Mouse (Mus musculus) A20 (cell line): ENCODE measurements around the gene Synj2.

Source experiments
- DNase-seq: peaks from one replicate; pipeline ENCODE4 v3.0.0-alpha.2; 2011; ENCODE audit warnings: low read depth, low spot score

Gene Synj2

DNA sequence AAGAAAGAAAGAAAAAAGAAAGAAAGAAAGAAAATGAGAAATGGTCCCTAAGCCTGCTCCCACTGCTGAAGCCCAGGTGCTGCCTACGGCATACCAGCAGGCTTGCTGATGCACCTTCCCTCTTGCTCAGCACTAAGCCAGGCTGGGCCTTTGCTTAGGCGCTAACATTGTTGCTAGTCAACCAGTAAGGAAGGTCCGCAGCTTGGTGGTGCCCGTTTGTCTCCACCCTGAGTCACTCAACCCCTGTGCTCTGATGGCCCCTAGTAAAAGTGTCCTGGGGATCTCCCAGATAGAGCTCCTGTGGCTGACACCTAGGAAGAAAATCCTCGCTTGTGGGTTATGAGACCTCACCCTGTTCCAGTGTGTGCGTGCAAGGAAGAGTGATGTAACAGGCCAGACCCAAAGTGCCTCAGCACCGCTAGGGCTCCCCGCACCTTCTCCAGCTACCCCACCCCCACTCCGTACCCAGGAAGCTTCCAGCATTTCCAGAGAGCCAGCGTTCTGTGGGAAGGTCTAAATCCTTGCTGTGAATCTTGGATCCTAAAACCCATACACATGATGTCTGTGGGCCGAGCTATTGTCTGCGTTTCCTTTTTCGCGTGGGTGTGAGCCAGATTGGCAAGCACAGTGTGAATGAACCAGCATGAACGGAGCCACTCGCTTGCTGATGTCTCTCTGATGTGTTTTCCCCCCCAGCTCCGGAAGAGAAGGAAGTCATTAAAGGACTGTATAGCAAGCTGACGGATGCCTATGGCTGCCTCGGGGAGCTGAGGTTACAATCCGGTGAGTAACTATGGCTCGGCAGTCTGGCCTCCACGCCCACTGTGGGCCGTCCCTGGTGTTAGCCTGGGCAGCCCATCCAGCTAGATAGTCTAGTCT is 34.3 kb downstream of the Synj2 start:
- DNase-seq = no peak

DNA sequence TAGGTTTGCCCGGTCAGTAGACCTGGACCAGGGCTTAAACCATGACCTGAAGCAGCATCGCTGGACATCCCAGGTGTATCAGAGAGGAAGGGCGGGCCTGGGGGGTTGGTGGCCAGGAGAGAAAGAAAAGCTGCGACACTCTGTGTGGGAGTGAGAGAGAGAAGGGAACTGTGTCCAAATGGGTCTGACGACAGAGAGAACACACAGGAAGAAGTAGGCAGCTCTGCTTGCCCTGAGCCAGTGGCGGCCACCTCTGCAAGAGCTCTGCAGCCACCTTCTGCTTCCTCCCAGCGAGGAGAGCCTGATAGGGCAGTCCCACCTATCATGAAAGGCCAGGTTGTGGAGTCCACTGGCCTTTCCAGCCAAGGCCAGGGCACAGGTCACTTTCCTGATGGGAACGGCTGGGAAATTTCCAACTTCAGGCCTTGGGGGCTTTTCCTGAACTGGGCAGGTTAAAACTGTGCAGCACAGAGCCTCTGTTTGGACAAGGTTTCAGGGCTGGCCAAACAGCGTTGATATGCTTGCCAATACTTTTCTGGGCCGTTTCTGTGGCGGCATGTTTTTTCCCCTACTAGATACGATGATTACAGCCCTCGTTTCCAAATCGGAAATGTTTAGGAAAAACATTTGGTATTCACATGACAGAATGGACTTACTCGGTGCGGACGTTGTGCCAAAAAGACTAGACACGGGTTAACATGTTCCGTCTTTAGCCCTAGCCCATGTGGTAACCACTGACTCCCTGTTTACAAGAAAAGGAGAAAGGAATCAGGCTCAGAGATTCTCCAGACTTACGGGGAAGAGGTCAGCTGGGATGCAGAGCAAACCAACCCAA is 35.4 kb downstream of the Synj2 start:
- no peak for DNase-seq

DNA sequence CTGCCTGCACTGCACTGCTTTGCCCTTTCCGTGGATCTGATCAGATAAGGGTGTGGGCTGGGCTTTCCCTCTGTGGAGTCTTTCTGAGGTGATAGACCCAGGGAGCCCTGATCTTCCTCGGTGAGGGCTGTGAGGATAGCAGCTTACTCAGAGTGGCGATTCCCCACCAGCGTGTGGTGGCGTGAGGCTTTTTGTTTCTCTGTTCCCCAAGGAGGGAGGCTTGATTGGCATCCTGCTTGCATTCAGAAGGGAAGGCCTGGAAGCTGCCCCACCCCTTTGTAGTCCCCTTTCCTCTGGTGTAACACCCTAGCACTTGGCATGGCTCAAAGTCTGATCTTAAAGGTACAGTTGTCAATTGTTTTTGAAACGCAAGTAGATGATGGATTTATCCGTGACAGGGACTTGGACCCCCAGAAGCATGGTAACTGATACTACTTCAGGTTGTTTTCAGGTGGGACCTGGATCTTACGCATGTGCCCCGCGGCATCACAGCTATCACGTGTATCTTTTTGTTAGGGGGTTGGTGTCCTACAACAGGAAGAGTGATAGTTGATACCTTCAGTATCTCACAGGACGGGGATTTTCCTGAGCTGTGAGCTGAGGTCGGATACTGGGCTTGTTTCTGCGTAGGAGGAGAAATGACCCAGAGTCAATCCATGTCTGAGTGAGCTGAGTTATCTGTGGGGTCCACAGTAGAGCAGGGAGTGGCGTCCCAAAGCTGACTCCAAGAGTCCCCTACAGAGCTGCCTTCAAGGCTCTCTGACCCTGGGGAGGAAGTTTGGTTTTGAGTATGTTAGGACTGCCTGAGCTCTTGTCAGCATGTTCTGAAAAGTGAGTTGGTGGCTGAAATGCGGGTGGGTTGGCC is 36.2 kb downstream of the Synj2 start:
- no peak for DNase-seq

DNA sequence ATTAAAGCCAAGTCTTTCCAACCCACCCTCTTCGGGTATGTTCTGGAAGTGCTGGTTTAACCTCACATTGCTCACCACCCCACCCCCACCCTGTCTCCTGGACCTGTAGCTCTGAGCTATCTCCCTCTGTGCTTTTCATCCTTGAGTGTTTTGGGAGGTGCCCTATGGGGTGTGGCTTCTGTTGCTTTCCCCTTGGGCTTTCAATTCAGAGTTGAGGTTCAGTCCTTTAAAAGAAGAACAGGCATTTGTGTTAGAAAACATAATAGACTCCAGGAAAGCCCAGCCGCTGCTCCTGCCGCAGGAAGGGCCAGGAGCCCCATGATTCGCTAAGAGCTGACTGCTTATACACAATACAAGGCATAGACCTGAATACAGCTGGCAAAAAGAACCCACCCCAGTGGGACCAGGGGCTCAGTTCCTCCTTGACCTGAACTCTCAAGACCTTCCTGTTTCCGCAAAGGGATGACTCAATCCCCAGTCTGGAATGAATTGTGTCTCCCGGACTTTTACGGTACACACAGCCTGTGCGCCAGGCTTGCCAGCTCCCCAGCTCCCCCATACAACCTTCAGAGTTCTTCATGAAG is 36.9 kb downstream of the Synj2 start:
- DNase-seq = no peak

DNA sequence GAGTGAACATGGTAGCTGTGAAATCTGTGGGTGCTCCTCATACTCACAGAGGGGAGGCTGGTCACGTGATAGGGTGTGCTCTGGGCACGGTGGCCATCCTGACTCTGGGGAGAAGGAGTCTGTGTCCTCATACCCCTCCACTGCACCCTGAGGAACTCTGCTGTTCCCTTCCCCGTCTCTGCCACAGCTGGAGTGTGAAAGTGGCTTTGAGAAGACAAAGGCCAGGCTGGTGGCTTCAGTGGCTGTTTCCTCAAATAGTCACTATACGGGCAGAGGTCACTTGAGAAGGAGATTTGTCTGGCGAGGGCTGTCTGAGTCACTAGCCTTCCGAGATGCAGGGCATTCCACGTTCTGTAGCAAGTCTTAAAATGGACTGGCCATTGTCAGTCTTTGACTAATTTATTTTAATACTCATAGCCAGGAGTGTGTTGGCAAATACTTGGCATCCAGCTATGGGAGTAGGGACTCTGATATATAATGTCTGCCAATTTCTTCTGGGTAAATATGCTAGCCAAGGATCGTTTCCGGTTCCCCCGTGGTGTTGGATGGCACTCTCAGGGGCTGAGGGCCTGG is 37.5 kb downstream of the Synj2 start:
- DNase-seq = no peak

DNA sequence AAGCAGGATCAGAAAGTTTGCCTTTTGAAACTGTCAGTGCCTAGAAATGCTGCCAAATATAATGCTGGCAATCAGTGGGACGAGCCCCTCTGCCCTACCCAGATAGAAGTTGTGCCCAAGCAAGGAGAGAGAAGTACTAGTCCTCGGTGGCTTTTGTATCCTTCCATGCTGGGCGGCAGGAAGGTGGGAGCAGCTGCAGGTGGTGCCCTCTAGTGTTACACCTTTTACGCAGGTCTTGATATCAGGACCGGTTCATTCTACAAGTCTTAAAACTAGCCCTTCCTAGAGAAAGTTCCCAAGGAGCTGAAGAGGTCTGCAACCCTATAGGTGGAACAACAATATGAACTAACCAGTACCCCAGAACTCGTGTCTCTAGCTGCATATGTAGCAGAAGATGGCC is 39.8 kb downstream of the Synj2 start:
- peak; percentile 38 for DNase-seq

DNA sequence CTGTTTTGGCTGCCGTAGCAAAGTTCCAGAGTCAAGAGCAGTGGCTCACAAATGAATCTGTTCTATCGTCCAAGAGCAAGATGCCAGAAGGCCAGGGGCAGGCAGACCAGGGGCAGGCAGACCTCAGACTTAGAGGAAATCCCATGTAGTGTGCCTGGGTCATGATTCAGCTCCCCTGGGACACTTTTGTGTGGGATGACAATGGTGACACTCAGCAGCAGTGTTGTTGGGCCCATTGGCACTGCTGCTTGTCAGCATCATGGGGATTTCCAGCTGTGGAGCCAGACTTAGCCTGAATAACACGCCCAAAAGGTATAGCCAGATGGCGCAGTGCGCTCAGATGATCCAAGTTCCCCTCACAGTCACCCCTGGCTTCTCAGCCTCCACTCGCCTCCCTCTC is 42.1 kb downstream of the Synj2 start:
- DNase-seq = no peak

DNA sequence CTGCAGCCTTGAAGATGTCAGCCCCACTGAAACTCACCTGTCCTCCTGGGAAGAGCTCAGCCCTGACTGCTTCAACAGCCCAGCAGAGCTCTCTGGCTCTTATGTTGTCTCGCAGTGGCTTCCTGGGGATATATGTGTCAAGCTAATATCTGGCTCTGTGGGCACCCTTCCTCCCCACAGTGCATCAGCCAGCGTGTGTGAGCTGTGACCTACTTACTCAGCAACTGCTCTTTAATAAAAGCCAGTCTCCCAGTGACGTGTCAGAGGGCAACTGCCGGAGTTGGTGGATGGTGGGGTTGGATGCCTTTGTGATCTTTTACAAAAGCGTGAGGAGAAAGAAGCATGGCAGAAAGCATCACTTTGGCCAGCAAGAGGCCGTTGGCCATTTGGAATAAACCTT is 42.8 kb downstream of the Synj2 start:
- no peak for DNase-seq

DNA sequence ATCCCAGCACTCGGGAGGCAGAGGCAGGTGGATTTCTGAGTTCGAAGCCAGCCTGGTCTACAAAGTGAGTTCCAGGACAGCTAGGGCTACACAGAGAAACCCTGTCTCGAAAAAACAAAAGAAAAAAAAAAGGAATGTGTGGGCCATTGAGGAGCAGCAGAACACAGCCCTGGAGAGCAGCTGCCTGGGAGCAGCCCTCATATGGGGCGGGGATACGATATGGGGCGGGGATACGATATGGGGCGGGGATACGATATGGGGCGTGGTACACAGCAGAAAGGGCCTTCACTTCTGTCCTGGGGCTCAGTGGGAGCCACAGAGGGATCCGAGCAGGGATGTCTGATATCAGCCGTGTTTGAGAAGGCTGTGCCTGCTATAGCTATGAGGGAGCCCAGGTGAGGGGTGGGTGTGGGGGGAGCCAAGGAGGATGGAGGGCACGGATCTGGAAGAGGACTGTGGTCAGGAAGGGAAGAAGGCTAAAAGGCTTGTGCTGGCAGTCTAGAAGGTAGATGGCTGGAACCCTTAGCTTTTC is 43.7 kb downstream of the Synj2 start:
- DNase-seq = no peak

DNA sequence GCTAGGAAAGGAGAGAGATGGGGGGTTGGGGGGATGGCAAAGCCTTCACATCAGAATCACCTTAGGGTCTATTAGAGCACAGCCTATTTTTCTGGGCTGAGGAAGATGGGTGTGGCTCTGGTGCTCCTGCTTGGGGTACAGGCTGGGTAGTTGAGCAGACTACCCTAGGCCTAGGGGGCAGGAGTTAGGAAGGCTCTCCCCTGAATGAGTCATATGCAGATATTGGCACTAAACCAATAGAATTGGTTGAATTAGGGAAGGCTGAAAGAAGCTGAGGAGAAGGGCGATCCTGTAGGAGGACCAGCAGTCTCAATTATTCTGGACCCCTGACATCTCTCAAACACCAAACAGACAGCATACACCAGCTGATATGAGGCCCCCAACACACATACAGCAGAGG is 44.2 kb downstream of the Synj2 start:
- DNase-seq = no peak

DNA sequence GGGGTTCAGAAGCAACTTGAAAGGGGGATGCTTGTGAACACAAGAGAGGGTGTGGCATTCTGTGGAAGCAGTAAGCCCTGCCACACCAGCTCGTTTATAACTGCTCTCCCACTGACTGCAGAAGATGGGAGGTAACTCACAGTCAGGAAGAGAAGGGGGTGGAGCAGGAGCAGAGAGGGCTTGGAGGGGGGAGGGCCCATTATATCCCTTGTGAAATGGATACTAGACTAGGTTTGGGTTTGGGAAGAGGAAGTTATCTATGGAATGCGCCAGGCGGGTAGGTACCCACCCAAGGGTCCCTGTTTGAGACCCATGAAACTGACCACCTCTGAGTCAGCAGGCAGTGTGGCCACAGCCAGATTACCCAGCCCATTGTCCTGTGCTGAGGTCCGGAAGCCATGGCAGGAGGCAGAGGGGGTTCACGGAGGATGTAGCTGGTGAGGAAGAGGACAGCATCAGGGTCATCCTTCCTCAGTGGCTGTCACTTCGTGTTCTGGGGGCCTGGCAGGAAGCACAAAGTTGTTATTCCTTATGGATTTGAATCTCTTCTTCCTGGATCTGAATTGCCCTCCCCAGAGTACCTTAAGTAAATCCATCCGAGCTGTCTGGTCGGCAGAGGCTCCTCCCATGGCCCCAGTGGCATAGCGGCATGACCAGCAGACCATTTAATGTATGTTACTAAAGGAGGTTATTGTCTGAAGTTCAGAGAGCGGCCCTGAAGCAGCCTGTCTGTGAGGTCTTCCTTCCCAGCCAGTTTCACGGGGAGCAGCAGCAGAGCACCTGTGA is 46.4 kb downstream of the Synj2 start:
- DNase-seq = no peak

DNA sequence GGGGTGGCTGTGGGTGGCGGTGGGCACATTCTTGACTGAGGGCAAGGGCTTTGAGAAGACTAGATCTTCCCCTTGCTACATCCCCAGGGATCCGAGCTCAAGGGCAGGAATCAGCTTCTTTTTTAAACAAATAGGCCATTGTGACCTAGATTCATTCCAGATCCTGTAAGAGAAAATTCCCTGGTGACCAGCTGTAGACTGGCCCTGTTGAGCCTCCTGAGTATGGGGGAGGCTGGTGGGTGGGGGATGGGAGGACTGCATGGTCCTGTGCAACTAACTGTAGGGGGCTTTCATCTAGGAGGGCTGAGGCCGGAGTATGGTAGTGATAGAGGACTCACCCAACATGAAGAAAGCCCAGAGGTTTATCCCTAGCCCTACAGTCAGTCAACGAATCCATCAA is 47.0 kb downstream of the Synj2 start:
- no peak for DNase-seq

DNA sequence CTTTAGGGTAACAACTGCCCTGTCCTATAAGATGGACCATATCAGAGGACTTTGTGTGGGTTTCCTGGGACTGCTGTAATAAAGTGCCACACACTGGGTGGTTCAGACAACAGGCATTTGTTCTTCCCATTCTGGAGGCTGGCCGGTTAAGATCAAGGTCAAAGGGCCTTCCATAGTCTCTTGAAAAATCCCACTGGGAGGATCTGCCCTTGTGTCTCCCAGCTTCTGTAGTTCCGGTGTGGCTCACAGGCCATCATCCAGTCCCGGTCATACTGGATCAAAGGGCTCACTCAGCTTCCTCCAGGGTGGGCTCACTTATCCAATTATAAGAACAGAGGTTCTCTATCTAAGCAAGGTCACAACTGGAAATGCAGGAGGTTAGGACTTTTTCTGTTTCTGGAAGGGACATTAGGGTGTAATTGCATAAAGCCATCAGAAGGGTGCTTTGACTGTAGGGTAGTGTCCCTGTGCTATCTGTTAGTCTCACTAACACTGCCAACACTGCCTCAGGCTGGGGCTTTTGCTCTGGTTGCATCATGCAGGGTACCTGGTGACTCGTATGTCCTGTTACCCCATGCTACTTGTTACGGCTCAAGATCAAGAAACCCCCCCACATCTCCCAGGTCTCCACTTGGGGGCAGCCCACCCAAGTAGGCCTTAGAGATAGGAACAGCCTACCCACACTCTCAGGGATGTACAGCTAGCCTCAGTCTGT is 51.9 kb downstream of the Synj2 start:
- no peak for DNase-seq

DNA sequence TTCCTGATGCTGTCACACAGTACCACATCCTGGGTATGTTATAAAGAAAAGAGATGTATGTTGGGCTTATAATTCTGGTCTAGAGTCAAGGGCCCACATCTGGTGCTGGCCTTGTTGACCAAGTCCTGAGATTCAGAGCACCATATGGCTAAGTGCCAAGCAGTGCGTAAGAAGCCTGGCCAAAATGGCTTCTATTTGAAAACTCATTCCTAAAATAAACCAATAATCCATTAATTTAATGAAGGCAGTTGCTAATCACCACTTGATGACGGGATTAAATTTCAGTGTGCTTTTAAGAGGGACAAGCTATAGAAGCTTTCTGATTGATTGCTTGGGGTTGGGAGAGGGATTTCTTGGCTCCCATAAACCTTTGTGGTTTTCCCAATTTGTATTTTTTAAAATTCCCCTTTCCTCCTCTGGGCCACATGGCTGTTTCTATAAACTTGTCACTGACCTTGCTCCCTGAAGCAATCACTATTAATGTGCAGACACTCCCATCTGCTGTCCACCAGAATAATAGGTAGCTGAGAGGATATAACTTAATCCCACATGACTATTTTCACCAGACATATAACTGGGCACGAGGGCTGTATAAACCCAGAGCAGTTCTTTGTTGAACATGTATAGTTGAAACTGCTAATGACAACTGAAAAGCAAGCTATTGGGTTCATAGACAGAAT is 52.6 kb downstream of the Synj2 start:
- DNase-seq = no peak

DNA sequence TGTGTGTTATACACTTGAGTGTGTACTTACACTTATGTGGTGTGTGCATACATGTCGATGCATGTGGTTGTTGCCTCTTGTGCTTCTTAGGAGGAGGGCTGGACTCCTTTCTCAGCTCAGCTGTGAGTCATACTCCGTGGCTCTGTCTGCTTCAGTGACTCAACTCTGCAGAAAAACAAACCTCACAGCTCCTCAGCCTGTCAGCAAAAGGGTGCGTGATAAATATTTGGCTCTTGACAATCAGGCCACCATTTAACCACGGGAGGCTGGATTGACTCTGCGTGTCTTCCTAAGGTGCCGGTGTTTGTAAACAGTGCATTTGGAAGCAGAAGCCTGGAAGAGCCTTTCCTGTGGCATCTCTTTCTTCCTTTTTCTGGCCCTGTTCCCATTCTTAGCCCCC is 53.5 kb downstream of the Synj2 start:
- DNase-seq = no peak

DNA sequence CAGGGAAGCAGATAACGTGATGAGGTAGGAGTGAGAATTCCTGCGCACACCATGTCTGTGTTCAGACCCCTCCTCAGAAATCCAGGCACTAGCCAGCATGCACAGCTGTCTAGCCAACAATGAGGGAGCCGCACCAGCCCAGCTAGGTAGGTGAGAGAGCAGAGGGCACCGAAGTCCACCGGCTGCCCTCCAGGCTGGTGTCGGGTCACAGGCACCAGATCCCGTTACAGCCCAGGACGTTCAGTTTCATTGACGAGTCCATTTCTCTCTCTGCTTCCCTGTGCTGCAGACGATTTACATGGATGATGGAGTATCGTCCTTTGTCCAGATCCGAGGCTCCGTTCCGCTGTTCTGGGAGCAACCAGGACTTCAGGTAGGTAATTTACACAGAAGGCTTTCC is 55.5 kb downstream of the Synj2 start:
- no peak for DNase-seq

DNA sequence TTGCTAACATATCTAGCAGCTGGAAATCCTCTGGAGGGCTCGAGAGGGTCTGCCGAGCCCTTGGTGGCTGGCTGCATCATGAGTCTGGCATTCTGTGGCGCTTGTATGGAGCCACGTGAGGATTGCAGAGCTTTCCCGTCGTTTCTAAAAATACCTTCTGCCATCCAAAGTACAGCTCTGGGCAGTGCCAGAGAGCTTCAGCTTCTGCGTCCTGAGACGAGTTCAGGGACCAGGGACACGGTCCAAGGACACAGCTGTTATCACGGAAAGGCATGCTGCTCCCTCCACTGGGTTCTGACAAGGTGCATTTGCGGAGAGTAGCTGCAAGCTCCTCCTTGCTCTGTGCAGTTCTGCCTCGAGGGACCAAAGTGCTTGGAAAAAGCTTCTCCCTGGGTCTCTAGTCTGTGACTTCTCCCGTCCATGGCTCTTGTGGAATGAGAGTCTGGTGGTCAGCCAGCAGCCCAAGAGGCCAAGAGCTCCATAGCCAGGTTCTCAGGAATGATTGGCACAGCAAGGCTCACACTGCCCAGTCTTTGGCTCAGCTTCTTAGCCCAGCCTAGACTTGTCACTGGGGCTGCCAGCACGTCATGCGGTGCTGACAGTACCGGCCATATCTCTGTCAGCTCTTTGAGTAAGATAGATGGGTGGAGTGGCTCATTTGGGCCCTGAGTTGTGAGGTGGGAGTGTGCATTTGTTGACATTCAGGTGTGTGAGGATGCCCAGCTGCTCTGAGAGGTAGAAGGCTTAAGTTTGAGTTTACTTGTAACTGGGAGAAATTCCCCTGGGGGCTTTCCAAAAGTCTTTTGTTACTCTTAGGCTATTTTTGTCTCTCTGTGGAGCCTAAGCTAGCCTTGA is 56.5 kb downstream of the Synj2 start:
- no peak for DNase-seq

DNA sequence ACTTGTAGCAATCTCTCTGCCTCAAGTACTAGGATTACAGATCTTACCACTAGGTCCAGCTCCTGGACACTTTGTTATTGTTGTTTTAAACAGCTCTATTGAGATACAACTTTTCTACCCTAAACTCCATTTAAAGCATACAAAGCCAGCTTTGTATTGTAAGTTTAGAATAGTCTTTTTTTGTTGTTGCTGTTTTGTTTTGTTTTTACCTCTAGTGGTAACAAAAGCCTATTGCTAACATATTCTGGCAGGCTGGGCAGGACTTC is 57.1 kb downstream of the Synj2 start:
- DNase-seq = no peak
